Mouse (Mus musculus) small intestine, adult 2 months (tissue): ENCODE measurements around the gene Plod1.

Experiments used
- CTCF ChIP-seq: fragments of 200-500 bp; IDR thresholded peaks from 2 replicates; pipeline ENCODE4 v1.5.1; 2012; ENCODE audit warnings: low read depth, mild to moderate bottlenecking, control low read depth, inconsistent platforms, low read length, moderate library complexity, mixed read lengths; ENCODE audit not compliant: insufficient replicate concordance, insufficient read length; ENCODE audit errors: extremely low read depth
- POLR2A ChIP-seq: fragments of 200-500 bp; IDR thresholded peaks from 2 replicates; pipeline ENCODE4 v1.6.1; 2012; ENCODE audit warnings: low read depth, mild to moderate bottlenecking, control low read depth, inconsistent platforms, low read length, moderate library complexity

- TF ChIP-seq CTCF (no peak), POLR2A (no peak)
Observed at GRCm38 (mm10) chr4:147978391-147978790, 41.8 kb upstream of the Plod1 start.
